Mouse (Mus musculus) limb, embryonic 14.5 days (tissue): Measurements from ENCODE around the gene Blnk. TPM values are rescaled to one million over a fixed set of nuclear protein-coding genes. Genes with fewer than 3 reads are reported as not detected.

Source experiments
- ATAC-seq: fragments of 200-750 bp; cut with Nextera tagmentation; 2 replicates; pipeline ENCODE4 v1.8.0; 2017; ENCODE audit warnings: low read depth, moderate number of reproducible peaks, moderate TSS enrichment; ENCODE audit not compliant: low FRiP score
- DNase-seq: peaks from one replicate; pipeline ENCODE4 v3.0.0-alpha.2; 2015; ENCODE audit warnings: low spot score
- H3K27ac ChIP-seq: fragments of 300-500 bp; sonication (generic); replicated peaks from 2 replicates; pipeline ENCODE4 v1.5.1; 2014; ENCODE audit warnings: low read depth, mild to moderate bottlenecking, low read length, moderate library complexity, mixed read lengths
- H3K27me3 ChIP-seq: fragments of 300-500 bp; sonication (generic); 2 replicates; pipeline ENCODE4 v1.6.1; 2014; ENCODE audit warnings: low read length, mixed read lengths; ENCODE audit not compliant: control insufficient read depth, insufficient read depth
- H3K36me3 ChIP-seq: fragments of 300-500 bp; sonication (generic); 2 replicates; pipeline ENCODE4 v1.6.1; 2014; ENCODE audit warnings: mild to moderate bottlenecking, low read length, moderate library complexity, mixed read lengths; ENCODE audit not compliant: control insufficient read depth, insufficient read depth
- H3K4me1 ChIP-seq: fragments of 300-500 bp; sonication (generic); 2 replicates; pipeline ENCODE4 v1.6.1; 2014; ENCODE audit warnings: antibody characterized with exemption, low read length, mixed read lengths; ENCODE audit not compliant: control insufficient read depth, insufficient read depth
- H3K4me2 ChIP-seq: fragments of 300-500 bp; sonication (generic); replicated peaks from 2 replicates; pipeline ENCODE4 v1.6.1; 2014; ENCODE audit warnings: low read depth, mild to moderate bottlenecking, low read length, moderate library complexity; ENCODE audit not compliant: severe bottlenecking
- H3K4me3 ChIP-seq: fragments of 300-500 bp; sonication (generic); replicated peaks from 2 replicates; pipeline ENCODE4 v1.5.1; 2014; ENCODE audit warnings: low read length
- H3K9ac ChIP-seq: fragments of 300-500 bp; sonication (generic); 2 replicates; pipeline ENCODE4 v1.6.1; 2014; ENCODE audit warnings: mild to moderate bottlenecking, low read depth, low read length, moderate library complexity; ENCODE audit not compliant: severe bottlenecking
- H3K9me3 ChIP-seq: fragments of 300-500 bp; sonication (generic); 2 replicates; pipeline ENCODE4 v1.6.1; 2016; ENCODE audit warnings: low read length; ENCODE audit not compliant: control insufficient read depth
- POLR2A ChIP-seq: fragments of 200-500 bp; IDR thresholded peaks from 2 replicates; pipeline ENCODE4 v1.8.0; 2012; ENCODE audit warnings: inconsistent platforms, mild to moderate bottlenecking, moderate library complexity, borderline replicate concordance; ENCODE audit not compliant: insufficient read depth, insufficient read length; ENCODE audit errors: extremely low read depth
- WGBS: fragments of 180-500 bp; shearing (Covaris S2); extraction: QIAGEN DNeasy Blood & Tissue Kit; methylation state at CpG from one replicate; pipeline ENCODE4 v1.1.7; 2014; 5-methylcytosine and 5-hydroxymethylcytosine counted together
- polyA plus RNA-seq, 2 experiments: library from polyadenylated mRNA; depleted of rRNA in 1 of 2; stranded (reverse) in 1 of 2; unstranded in 1 of 2; fragments of >200 nt; fragmentation: Nextera tagmentation in 1 of 2; extraction: Ambion mirVana in 1 of 2; gene quantifications; 2 replicates each; pipeline versions ENCODE4 v1.2.1 to v1.2.3; 2012 to 2014

Blnk gene
- polyA plus RNA-seq, 2 experiments, result 0.72 to 1.6 TPM

DNA sequence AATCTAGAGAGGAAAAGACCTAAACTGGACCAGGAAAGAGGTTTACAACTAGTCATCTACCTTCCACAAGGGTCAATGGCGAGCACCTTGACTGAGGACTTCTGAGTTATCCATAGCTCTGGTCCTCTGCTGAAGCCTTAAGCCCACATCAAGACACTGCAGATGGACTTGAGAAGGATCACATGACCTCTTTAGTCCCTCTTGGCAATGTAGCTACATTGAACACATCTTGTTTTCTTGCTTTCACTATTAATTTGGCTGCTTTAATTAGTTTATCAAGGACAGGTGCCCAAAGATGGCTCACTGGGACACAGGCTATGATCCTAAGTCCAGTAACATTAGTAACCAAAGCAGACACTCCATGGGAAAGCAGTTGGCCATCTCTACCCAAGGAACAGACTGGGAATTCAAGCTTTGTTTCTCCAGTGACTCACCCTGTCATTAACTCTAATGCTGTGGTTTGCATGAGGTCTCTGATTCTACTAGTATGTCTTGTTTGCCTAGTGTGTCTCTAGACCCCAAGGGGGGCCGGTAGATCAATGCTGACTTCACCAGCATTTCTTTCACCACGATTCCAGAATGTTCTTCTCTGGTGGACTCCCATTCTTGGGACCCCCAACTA is 9.5 kb upstream of the Blnk start:
- 92% methylated on average over 3 of the region's 3 CpGs for WGBS
- no peak for DNase-seq

DNA sequence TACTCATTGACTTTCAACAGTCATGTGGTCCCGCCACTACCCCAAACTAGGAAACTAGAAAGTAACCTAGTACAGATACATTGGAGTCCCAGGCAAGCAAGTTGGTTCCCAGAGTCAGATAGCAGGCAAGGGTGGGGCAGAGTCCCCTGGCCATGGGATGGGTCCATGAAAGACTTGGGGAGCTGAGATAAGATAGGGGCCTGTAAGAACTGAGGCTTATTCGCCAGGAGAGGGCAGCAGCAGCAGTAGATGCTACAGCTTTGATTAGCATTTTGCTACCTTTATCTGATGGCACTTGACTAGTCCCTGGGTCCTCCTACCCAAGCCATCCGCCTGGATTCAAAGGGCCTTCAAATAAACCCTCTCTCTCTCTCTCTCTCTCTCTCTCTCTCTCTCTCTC is 5.2 kb upstream of the Blnk start:
- Histone ChIP-seq H3K9me3 (no peaks in the 10 kb centered on the region), H3K4me1 (peaks cover 13% of the 10 kb centered on the region), H3K9ac (no peak overlapping the region), H3K27ac (no peak overlapping the region), H3K27me3 (no peaks in the 10 kb centered on the region), H3K4me3 (no peak overlapping the region), H3K36me3 (no peaks in the 10 kb centered on the region), H3K4me2 (no peak overlapping the region)
- ATAC-seq, result no peak
- no peak for TF ChIP-seq POLR2A
- no peak for DNase-seq
- WGBS, result 68% methylated on average over 3 of the region's 3 CpGs

More for the DNA sequence above, 9.5 kb upstream of the Blnk start:
- ATAC-seq, result no peak
- Histone ChIP-seq H3K36me3 (no peaks in the 10 kb centered on the region), H3K4me1 (no peaks in the 10 kb centered on the region), H3K27ac (no peak overlapping the region), H3K4me3 (no peak overlapping the region), H3K27me3 (no peaks in the 10 kb centered on the region), H3K9me3 (no peaks in the 10 kb centered on the region), H3K9ac (no peak overlapping the region), H3K4me2 (no peak overlapping the region)
- TF ChIP-seq POLR2A, result no peak

DNA sequence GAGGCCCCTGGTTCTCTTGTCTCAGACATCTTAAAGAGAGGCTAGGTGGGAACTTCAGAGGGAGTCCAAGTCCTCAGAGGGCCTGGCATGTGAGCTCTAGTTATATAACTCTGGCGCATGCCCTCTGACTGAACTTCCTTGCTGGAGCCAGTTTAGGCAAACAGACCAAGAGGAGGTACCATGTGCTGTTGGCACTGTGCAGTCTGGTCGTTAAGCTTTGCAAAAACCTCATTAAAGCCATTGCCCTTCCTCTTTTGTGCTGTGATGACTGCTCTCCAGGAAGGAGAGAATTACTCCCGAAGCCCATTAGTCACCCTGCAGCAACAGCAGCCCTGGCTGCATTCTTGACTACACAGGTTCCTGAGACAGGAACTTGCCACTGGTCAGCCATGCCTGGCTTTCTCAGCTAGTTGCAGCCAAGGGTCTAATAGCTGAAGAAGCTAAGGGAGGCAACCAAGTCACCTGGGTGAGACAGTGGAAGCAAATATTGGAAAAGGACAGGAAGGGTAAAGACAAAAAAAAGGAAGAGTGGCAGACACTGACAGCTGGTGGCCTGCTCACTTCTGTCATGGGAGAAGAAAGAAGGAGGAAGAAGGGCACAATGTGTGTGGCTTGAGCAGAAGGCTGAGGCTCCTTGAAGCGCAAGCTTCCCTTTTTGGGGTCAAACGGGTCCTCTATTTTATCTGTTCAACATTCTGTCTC is 4.3 kb upstream of the Blnk start:
- ATAC-seq, result no peak
- H3K9ac ChIP-seq, result no peak overlapping the region
- 52% methylated on average over 5 of the region's 5 CpGs for WGBS

DNA sequence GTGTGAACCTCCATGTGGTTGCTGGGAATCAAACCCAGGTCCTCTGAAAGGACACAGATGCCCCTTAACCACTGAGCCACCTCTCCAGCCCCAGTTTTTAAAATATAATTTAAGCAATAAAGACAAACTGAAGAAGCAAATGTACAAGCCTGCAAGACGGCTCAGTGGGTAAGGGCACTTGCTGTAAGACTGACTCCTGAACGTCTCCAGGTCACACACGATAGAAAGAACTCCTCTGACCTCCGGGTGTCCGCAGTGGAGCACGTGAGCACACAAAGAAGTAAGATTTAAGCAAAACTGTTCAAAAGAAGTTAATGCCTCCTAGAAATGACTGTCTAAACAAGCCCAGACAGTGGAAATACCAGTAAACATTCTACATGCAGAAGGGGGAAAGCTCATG is 2.4 kb upstream of the Blnk start:
- no peak overlapping the region for H3K27ac ChIP-seq
- H3K9ac ChIP-seq, result no peak overlapping the region
- no peak for TF ChIP-seq POLR2A
- H3K36me3 ChIP-seq, result no peaks in the 10 kb centered on the region
- no peak overlapping the region for H3K4me3 ChIP-seq
- 91% methylated on average over 6 of the region's 6 CpGs for whole genome bisulfite sequencing
- no peaks in the 10 kb centered on the region for H3K27me3 ChIP-seq
- H3K4me1 ChIP-seq, result peaks cover 18% of the 10 kb centered on the region
- ATAC-seq, result no peak
- no peak overlapping the region for H3K4me2 ChIP-seq
- H3K9me3 ChIP-seq, result no peaks in the 10 kb centered on the region
- no peak for DNase-seq

More for the DNA sequence above, 4.3 kb upstream of the Blnk start:
- no peaks in the 10 kb centered on the region for H3K9me3 ChIP-seq
- no peaks in the 10 kb centered on the region for H3K36me3 ChIP-seq
- peaks cover 17% of the 10 kb centered on the region for H3K4me1 ChIP-seq
- H3K27me3 ChIP-seq, result no peaks in the 10 kb centered on the region
- no peak for TF ChIP-seq POLR2A
- H3K27ac ChIP-seq, result no peak overlapping the region
- no peak overlapping the region for H3K4me2 ChIP-seq
- H3K4me3 ChIP-seq, result no peak overlapping the region
- DNase-seq, result no peak

DNA sequence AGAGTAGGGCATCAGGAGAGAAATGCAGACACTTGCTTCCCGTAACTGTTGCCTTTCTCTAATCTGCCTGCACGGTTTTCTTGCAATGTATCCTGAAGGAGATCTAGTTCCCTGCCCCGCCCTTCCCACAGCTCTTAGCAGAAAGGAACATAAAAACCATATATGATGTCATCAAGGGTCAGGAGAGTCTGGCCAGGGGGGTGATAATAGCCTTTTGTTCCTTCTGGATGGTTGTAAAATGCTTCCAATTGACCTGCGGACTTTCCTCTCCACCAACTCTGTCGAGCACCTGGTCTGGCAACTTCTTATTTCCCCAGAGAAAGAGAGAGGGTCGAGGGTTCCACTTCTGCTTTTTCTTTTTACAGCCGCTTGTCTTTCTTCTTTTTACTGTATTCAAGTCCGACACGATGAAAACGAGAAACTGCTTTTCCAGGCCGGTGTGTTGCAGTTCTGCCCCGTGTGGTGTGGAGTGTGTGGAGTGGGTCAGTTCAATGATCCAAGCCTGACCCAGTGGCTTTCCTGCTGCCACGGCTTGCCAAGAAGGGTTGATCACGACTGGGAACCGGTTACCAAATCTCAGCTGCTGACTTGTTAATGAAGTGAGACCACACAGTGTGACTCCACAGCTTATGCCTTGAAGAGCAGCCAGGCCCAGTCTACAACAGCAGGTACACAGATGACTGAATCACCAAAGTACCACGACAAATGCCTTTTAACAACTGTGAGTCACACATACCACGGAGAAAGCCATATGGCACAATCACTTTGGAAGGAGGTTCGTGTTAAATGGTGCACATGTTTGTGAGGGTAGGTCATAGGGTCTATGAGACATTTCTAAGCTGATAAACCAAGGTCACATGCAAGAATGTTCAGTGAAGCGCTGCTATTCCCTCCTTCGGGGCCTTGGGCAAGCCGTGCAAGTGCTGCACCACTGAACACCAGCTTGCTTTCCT is 1.4 kb upstream of the Blnk start:
- peaks cover 18% of the 10 kb centered on the region for H3K4me1 ChIP-seq
- H3K4me3 ChIP-seq, result no peak overlapping the region
- ATAC-seq (0 out of 2 replicates have a peak, but pooled peaks have one; percentile 23), DNase-seq (peak; percentile 44)
- no peaks in the 10 kb centered on the region for H3K27me3 ChIP-seq
- H3K4me2 ChIP-seq, result no peak overlapping the region
- no peaks in the 10 kb centered on the region for H3K36me3 ChIP-seq
- 41% methylated on average over 21 of the region's 21 CpGs for WGBS
- H3K27ac ChIP-seq, result no peak overlapping the region
- TF ChIP-seq POLR2A, result no peak
- no peaks in the 10 kb centered on the region for H3K9me3 ChIP-seq
- no peak overlapping the region for H3K9ac ChIP-seq
